Mouse (Mus musculus) spleen, adult 2 months (tissue): Measurements from ENCODE around the gene Rab39b.

Experiments
- CTCF ChIP-seq: fragments of 200-500 bp; IDR thresholded peaks from 2 replicates; pipeline ENCODE4 v1.5.1; 2011; ENCODE audit warnings: mild to moderate bottlenecking, inconsistent platforms; ENCODE audit not compliant: insufficient read depth, insufficient read length, insufficient replicate concordance; ENCODE audit errors: extremely low read depth
- POLR2A ChIP-seq: fragments of 200-500 bp; IDR thresholded peaks from 2 replicates; pipeline ENCODE4 v1.6.1; 2011; ENCODE audit warnings: low read depth, low read length, inconsistent platforms

- no peak for TF ChIP-seq CTCF
- no peak for TF ChIP-seq POLR2A
Measured at GRCm38 (mm10) chrX:75577582-75578324, at the start of gene Rab39b.
